ENCODE assay signal across 10 mouse cellular contexts in the genomic region with DNA sequence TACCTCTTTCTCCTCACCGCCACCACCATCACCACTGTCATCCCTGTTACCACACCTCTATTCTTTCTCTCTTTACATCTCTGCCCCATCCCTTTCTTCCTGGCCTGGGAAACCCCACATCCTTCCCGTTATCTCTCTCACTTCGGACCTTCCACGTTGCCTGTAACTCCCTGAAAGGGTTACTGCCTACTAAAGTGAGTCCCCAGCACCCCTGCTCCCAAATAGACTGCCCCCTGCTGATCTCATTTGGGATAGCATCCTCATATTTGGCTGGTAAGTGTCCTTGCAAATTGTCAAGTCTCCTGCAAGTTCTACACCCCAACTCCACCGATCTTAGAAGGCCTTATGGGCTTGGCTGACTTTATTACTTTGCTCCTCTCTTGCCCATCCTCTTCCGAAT. TPM values are rescaled to one million over a fixed set of nuclear protein-coding genes. Genes with fewer than 3 reads are reported as not detected.
DNase-seq lines count a peak whose midpoint lies in the region; ATAC-seq and TF ChIP-seq lines count a peak whose summit lies in the region.
"Had no signal": no experiment of that assay in that cellular context is flagged by ENCODE, and none has a peak within 500 bp of the region (broad histone marks: within the 10 kb centered on the region; RNA-seq: fewer than 3 reads in every experiment).

No protein-coding gene starts in this region.

- H3K27me3 ChIP-seq in hindbrain, embryonic 14.5 days (ENCODE audit: control insufficient read depth, insufficient read depth, low read length), result no peaks in the 10 kb centered on the region
- no peaks in the 10 kb centered on the region for H3K27me3 ChIP-seq in hindbrain, embryonic 13.5 days
- no peaks in the 10 kb centered on the region for H3K27me3 ChIP-seq in thymus, adult 2 months (ENCODE audit: control insufficient read depth, insufficient read depth, low read length)
- H3K27me3 ChIP-seq: embryonic facial prominence, embryonic 15.5 days had no signal

- no peak overlapping the region for H3K4me2 ChIP-seq in hindbrain, embryonic 14.5 days (replicated peaks)
- no peak overlapping the region for H3K4me2 ChIP-seq in hindbrain, embryonic 13.5 days
- H3K4me2 ChIP-seq: embryonic facial prominence, embryonic 15.5 days had no signal

- no peak for ATAC-seq in hindbrain, embryonic 14.5 days (ENCODE audit: low FRiP score)
- no peak for ATAC-seq in hindbrain, embryonic 13.5 days (ENCODE audit: low FRiP score)
- ATAC-seq in megakaryocyte progenitor cell, adult 5-6 weeks (replicated peaks; ENCODE audit: poor library complexity), result peak; percentile 59

- TF ChIP-seq CTCF in thymus, adult 2 months (IDR thresholded peaks at IDR 0.05; ENCODE audit: borderline replicate concordance, control insufficient read depth, extremely low read depth, insufficient read depth, low read length, poor library complexity), result no peak

- 71% methylated on average over 6 of the region's 6 CpGs for WGBS in hindbrain, embryonic 14.5 days
- 69% methylated on average over 6 of the region's 6 CpGs for WGBS in hindbrain, embryonic 13.5 days
- 70% methylated on average over 6 of the region's 6 CpGs for WGBS in thymus, adult 2 months

- DNase-seq in hindbrain, embryonic 14.5 days (ENCODE audit: low spot score), result peak; percentile 52
- peak; percentile 58 for DNase-seq in thymus, adult 2 months
- DNase-seq in thymus, adult 18-20 months, result no peak
- peak; percentile 82 for DNase-seq in brain, adult 2 months (ENCODE audit: low read depth, low spot score)
- DNase-seq in gastrocnemius, postnatal 10 days, result no peak
- no peak for DNase-seq in urinary bladder, adult 2 months (ENCODE audit: low spot score)

- H3K4me3 ChIP-seq in hindbrain, embryonic 14.5 days (replicated peaks; ENCODE audit: low read length), result no peak overlapping the region
- H3K4me3 ChIP-seq in hindbrain, embryonic 13.5 days, result no peak overlapping the region
- no peak overlapping the region for H3K4me3 ChIP-seq in thymus, adult 2 months (ENCODE audit: control insufficient read depth, insufficient read depth, low read length)
- H3K4me3 ChIP-seq: embryonic facial prominence, embryonic 15.5 days had no signal

- H3K27ac ChIP-seq in hindbrain, embryonic 14.5 days, result no peak overlapping the region
- no peak overlapping the region for H3K27ac ChIP-seq in hindbrain, embryonic 13.5 days
- no peak overlapping the region for H3K27ac ChIP-seq in thymus, adult 2 months (ENCODE audit: control insufficient read depth, insufficient read depth, low read length)
- H3K27ac ChIP-seq: embryonic facial prominence, embryonic 15.5 days had no signal

- TF ChIP-seq POLR2A in thymus, adult 2 months (IDR thresholded peaks at IDR 0.05; ENCODE audit: control insufficient read depth, extremely low read depth, insufficient read depth, low read length, poor library complexity), result no peak

- no peaks in the 10 kb centered on the region for H3K4me1 ChIP-seq in hindbrain, embryonic 14.5 days (replicated peaks; ENCODE audit: control insufficient read depth, insufficient read depth, low read length)
- no peaks in the 10 kb centered on the region for H3K4me1 ChIP-seq in hindbrain, embryonic 13.5 days (replicated peaks)
- H3K4me1 ChIP-seq in thymus, adult 2 months (replicated peaks; ENCODE audit: control insufficient read depth, insufficient read depth, low read length), result no peaks in the 10 kb centered on the region
- H3K4me1 ChIP-seq: embryonic facial prominence, embryonic 15.5 days had no signal

- H3K9me3 ChIP-seq in hindbrain, embryonic 14.5 days (ENCODE audit: control insufficient read depth, low read length), result no peaks in the 10 kb centered on the region
- H3K9me3 ChIP-seq in hindbrain, embryonic 13.5 days, result no peaks in the 10 kb centered on the region
- H3K9me3 ChIP-seq: embryonic facial prominence, embryonic 15.5 days had no signal

- peaks cover 79% of the 10 kb centered on the region for H3K36me3 ChIP-seq in hindbrain, embryonic 14.5 days (replicated peaks; ENCODE audit: control insufficient read depth, insufficient read depth)
- peaks cover 90% of the 10 kb centered on the region for H3K36me3 ChIP-seq in hindbrain, embryonic 13.5 days
- H3K36me3 ChIP-seq in thymus, adult 2 months (ENCODE audit: control insufficient read depth, insufficient read depth, low read length), result no peaks in the 10 kb centered on the region

- H3K9ac ChIP-seq in hindbrain, embryonic 14.5 days, result no peak overlapping the region
- H3K9ac ChIP-seq in hindbrain, embryonic 13.5 days, result no peak overlapping the region
- H3K9ac ChIP-seq: embryonic facial prominence, embryonic 15.5 days had no signal

RNA-seq across cellular contexts. Expression of gene Gpr4, which starts 15.7 kb away (rescaled TPM):
- polyA plus RNA-seq in hindbrain, embryonic 14.5 days (2014; fragmentation: Nextera tagmentation; extraction: Ambion mirVana), result 3.1 and 3.2 TPM in 2 replicates
- 1.8 and 2.3 TPM in 2 replicates for polyA plus RNA-seq in hindbrain, embryonic 13.5 days (2015; fragmentation: Nextera tagmentation; extraction: Ambion mirVana)
- 4.2 and 5.5 TPM in 2 replicates for polyA plus RNA-seq in thymus, adult 2 months (2012; rRNA removed)
- 0.12 TPM in 1 of 2 replicates, not detected in the other for total RNA-seq in megakaryocyte progenitor cell, adult 5-6 weeks (2015)
- not detected in 2 replicates for total RNA-seq in megakaryocyte progenitor cell, adult 5-6 weeks (2017)
- total RNA-seq in gastrocnemius, postnatal 10 days (2021), result 1 to 10 TPM; 2.3 to 3.4 TPM
- 13.5 and 14.3 TPM in 2 replicates for polyA plus RNA-seq in urinary bladder, adult 2 months (2012; rRNA removed)
- total RNA-seq: neutrophil, adult 5-6 weeks had no signal

RNA-seq across cellular contexts. Expression of gene Eml2, which starts 20.5 kb away (rescaled TPM):
- 3.4 and 3.6 TPM in 2 replicates for polyA plus RNA-seq in hindbrain, embryonic 14.5 days (2014; fragmentation: Nextera tagmentation; extraction: Ambion mirVana)
- 6.6 and 8.2 TPM in 2 replicates for polyA plus RNA-seq in hindbrain, embryonic 13.5 days (2015; fragmentation: Nextera tagmentation; extraction: Ambion mirVana)
- 38.9 and 40.3 TPM in 2 replicates for polyA plus RNA-seq in thymus, adult 2 months (2012; rRNA removed)
- 4.3 and 5.5 TPM in 2 replicates for total RNA-seq in megakaryocyte progenitor cell, adult 5-6 weeks (2015)
- 8.0 and 15.1 TPM in 2 replicates for total RNA-seq in megakaryocyte progenitor cell, adult 5-6 weeks (2017)
- 10 to 100 TPM; 14.9 to 17.6 TPM for total RNA-seq in gastrocnemius, postnatal 10 days (2021)
- polyA plus RNA-seq in urinary bladder, adult 2 months (2012; rRNA removed), result 58.3 and 61.8 TPM in 2 replicates

RNA-seq across cellular contexts. Expression of gene Gipr, which starts 30.7 kb away (rescaled TPM):
- 0.62 and 1.1 TPM in 2 replicates for polyA plus RNA-seq in hindbrain, embryonic 14.5 days (2014; fragmentation: Nextera tagmentation; extraction: Ambion mirVana)
- polyA plus RNA-seq in hindbrain, embryonic 13.5 days (2015; fragmentation: Nextera tagmentation; extraction: Ambion mirVana), result 1.6 and 2.3 TPM in 2 replicates
- polyA plus RNA-seq in thymus, adult 2 months (2012; rRNA removed), result 0.73 and 0.79 TPM in 2 replicates
- total RNA-seq in megakaryocyte progenitor cell, adult 5-6 weeks (2015), result not detected in 2 replicates
- not detected in 2 replicates for total RNA-seq in megakaryocyte progenitor cell, adult 5-6 weeks (2017)
- under 1 TPM in 1 of 2 experiments, not detected in 1; 0.14 TPM for total RNA-seq in gastrocnemius, postnatal 10 days (2021)
- 0.09 and 0.28 TPM in 2 replicates for polyA plus RNA-seq in urinary bladder, adult 2 months (2012; rRNA removed)
- total RNA-seq: neutrophil, adult 5-6 weeks had no signal

RNA-seq across cellular contexts. Expression of gene Opa3, which starts 31.5 kb away (rescaled TPM):
- polyA plus RNA-seq in hindbrain, embryonic 14.5 days (2014; fragmentation: Nextera tagmentation; extraction: Ambion mirVana), result 34.1 and 36.6 TPM in 2 replicates
- polyA plus RNA-seq in hindbrain, embryonic 13.5 days (2015; fragmentation: Nextera tagmentation; extraction: Ambion mirVana), result 36.9 and 37.1 TPM in 2 replicates
- polyA plus RNA-seq in thymus, adult 2 months (2012; rRNA removed), result 46.5 and 46.7 TPM in 2 replicates
- 12.4 and 16.1 TPM in 2 replicates for total RNA-seq in megakaryocyte progenitor cell, adult 5-6 weeks (2015)
- total RNA-seq in megakaryocyte progenitor cell, adult 5-6 weeks (2017), result 19.9 and 25.0 TPM in 2 replicates
- 10 to 100 TPM; 36.9 to 37.8 TPM for total RNA-seq in gastrocnemius, postnatal 10 days (2021)
- 18.1 and 19.4 TPM in 2 replicates for polyA plus RNA-seq in urinary bladder, adult 2 months (2012; rRNA removed)

RNA-seq across cellular contexts. Expression of gene Snrpd2, which starts 47.2 kb away (rescaled TPM):
- 104 and 110 TPM in 2 replicates for polyA plus RNA-seq in hindbrain, embryonic 14.5 days (2014; fragmentation: Nextera tagmentation; extraction: Ambion mirVana)
- polyA plus RNA-seq in hindbrain, embryonic 13.5 days (2015; fragmentation: Nextera tagmentation; extraction: Ambion mirVana), result 123 and 128 TPM in 2 replicates
- polyA plus RNA-seq in thymus, adult 2 months (2012; rRNA removed), result 32.8 and 36.7 TPM in 2 replicates
- 106 and 117 TPM in 2 replicates for total RNA-seq in megakaryocyte progenitor cell, adult 5-6 weeks (2015)
- total RNA-seq in megakaryocyte progenitor cell, adult 5-6 weeks (2017), result 78.6 and 83.9 TPM in 2 replicates
- 10 to 100 TPM; 72.9 to 77.4 TPM for total RNA-seq in gastrocnemius, postnatal 10 days (2021)
- polyA plus RNA-seq in urinary bladder, adult 2 months (2012; rRNA removed), result 122 and 124 TPM in 2 replicates

Comparison
In these comparisons a context has a peak if more than half of its experiments do, and no peak if none do; other contexts are left out.
1. DNase-seq: peak in hindbrain, embryonic 14.5 days (single experiment), thymus, adult 2 months (single experiment) and brain, adult 2 months (single experiment); none in thymus, adult 18-20 months (0 of 2), gastrocnemius, postnatal 10 days (single experiment) and urinary bladder, adult 2 months (single experiment).